Mouse (Mus musculus): ENCODE data around the gene Sf3b3.
"Not testable (repeated sequence)": the region's sequence is repeated elsewhere in the genome, so short reads cannot be mapped to it uniquely, and the experiment has no call there.

Sf3b3 gene

DNA sequence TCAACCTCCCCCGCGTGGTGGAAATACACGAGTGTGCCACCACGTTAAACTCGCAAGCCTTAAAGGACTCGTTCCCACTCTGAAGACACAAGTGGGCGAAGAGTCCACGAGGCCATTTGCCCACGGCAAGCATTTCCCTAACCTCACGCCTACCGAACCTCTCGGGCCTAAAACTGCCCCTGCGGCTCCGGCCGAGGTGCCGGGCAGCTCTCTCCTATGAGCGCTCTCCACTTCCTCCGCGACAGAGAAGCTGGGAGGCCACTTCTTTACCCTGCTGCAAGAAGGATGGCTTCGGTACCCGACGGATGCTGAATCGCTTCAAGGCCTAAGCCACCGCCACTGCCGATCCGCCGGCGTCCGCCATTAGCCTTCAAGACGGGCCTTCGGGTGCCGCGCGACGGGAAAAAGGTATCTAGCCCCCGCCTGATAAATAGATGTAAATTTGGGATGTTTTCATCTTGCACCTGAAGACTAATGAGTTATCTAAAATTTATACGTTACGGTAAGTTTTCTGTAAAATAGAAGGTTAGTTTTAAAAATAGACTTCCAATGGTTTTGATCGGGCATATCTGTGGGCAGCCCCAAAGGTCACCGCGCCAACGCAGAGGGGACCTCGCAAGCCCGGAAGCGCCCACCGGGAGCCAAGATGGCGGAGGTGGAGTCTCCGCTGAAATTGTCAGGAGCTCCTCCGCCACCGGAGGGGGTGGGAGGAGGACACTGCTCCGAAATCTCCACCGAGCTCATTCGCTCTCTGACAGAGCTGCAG, at the start of gene Sf3b3, which contains the start of gene Cog4:
Gene Sf3b3, minus strand, starts transcription at position 383 of the 766 bp plus-strand sequence.
Gene Cog4, plus strand, starts transcription at position 196 of the 766 bp plus-strand sequence.
- peak; percentile 89 to 90 for DNase-seq

DNA sequence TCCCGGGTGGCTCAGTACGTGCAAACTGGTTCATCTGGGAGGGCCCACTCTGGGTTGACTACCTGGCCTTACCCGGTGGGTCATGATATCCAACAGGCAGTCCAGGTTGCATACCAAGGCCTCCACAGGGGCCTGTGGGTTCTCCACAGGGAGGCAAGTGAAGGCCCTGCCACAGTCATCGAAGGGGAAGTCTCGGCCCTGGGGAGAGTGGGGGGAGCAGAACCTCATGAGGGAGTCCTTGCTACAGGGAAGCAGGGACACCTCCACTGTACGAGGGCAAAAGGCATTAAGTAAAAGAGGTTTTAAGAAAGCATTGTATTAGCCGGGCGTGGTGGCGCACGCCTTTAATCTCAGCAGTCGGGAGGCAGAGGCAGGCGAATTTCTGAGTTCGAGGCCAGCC, 49.2 kb upstream of the Sf3b3 start:
- no peak for DNase-seq

DNA sequence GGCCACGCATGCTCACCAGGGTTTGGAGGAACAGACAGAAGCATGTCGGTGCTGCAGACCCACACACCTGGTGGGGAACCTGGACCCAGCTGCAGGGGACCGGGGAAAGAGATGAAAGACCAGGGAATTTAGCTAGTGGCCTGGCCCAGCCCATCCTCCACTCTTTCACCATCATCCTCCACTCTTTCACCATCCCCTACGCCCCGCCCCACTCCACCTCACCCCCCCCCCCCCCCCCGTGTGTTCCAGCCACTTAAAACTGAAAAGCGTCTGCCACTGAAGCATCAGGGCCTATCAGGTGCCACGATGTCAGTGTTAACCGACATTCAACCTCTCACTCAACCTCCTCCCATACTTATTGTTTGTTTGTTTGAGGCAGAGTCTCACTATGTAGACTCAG, 48.7 kb upstream of the Sf3b3 start:
- no peak for DNase-seq

DNA sequence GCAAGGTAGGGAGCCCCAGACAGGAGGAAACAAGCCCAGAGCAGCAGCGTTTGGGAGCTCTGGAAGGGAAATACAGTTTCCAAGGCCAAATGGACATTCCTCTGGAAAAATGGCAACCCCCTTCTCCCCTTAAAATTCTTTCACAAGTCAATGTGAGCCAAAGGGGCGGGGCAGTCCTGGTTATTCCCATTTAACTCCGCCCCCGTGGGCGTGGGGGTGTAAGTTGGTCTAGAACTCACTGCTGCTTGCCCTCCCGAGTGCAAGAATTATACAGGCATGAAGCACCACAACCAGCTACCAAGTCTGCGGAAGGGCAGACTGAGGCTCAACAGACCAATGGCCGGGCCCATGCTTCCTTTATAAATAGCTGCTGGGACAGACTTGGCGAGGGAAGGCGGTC, 48.3 kb upstream of the Sf3b3 start:
- no peak for DNase-seq

DNA sequence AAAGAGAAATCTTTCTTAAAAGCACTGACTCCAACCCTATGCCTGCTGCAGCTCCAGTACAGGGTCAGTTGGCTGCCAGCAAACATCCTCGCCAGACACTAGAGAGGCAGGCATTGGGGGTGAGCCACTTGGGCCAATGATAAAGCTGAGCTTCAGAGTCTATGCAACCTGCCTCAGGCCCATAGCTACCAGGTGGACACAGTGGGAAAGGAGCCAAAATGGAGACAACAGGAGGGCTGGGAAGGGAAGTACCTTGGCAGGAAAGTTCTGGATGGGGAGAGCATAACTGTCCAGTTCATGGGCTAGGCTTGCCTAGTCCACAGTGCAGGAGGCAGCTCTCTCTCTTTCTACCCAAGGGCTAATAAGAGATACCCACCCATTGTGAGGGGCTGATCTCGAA, 46.3 kb upstream of the Sf3b3 start:
- DNase-seq: peak; percentile 68 to 71

DNA sequence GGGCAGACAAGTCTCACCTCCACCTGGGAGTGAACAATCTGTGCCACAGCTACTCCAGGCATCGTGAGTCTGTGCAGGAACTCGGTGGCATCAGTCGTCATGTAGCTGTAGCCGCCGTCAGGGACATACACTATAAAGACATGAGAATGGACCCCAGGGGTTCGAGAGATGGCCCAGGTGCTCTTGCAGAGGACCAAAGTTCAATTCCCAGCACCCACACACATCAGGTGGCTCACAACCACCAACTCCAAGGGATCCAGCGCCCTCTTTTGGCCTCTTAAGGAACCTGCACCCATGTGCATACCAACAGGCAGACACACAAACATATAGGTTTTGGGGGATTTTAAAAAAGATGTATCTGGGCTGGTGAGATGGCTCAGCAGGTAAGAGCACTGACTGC, 45.5 kb upstream of the Sf3b3 start:
- DNase-seq: no peak

DNA sequence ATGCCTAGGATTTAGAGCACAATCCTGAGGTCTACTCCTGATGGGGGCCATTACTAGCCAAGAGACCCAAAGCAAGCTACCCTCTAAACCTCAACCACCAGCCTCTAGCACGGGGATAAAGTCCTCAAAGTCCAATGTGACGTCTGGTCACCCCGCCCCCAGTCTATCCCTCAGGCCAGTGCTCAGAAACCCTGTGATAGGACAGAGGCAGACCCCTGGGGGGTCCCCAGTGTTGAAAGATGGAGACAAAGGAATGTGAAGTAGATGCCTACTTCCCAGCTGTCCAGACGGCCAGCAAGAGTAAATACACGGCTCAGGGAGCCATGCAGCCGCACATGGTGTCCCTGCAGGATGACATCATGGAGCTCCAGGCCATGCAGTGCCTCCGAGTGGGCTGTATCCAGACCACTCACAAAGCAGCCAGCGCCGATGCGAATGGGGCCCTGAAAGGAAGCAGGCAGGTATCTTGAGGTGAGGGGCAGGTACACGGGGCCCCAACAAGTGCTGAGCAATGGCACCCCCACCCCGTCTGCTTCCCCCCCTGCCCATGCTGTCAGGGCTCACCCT, 43.4 kb upstream of the Sf3b3 start:
- no peak for DNase-seq

DNA sequence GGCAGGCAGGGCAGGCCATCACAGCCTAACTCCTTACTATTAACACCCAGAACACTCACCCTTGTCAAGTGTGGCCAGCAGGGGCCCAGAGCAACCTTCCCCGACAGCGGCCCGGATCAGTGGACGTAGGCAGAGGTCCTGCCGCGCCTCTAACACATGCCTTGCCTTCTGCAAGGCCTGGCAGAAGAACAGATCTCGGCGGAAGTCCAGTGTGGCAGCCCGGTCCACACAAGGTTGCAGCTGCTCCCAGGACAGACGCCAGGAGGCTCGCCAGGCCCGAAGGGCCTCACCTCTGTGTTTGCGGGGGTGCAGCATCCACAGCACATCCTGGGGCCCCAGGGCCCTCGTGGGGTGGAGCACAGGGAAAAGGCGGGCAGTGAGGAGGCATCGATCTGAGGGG, 42.3 kb upstream of the Sf3b3 start:
- peak; percentile 79 to 81 for DNase-seq

DNA sequence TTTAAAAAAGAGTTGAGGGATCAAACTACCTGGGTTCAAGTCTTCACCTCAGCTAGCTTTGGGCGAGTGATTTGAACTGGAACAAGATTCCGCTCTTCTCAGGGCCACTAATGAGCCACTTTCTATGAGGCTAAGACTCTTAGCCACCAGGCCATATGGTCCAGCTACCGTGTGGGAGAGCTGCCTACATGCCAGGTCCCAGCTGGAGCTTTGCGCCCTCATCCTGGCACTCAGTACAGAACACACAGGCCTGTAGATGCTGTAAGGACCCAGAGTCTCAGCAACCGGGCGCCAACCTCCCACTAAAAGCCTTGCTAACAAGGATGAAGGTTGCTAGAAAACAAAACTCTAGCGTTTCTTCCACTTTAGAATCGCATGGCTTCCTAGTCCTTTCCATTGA, 41.9 kb upstream of the Sf3b3 start:
- peak; percentile 85 to 87 for DNase-seq

DNA sequence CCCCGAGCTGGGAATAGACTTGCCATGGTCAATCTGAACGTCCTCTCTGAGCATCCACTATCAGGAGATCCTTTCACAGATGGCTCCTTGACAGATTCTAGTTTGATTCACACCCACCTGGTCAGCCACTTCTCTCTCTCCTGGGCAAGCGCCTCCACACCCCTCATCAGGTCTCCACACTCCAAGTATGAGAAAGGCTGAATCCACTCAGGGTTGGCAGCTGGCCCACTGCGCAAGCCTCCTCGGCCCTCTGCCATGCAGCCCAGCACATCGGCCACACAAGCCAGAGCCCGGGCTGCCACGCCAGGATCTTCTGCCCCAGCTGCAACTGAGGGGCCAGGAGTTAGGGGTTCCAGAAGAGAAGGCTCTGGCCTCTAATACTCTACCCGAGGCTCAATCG, 41.0 kb upstream of the Sf3b3 start:
- peak; percentile 62 to 64 for DNase-seq

DNA sequence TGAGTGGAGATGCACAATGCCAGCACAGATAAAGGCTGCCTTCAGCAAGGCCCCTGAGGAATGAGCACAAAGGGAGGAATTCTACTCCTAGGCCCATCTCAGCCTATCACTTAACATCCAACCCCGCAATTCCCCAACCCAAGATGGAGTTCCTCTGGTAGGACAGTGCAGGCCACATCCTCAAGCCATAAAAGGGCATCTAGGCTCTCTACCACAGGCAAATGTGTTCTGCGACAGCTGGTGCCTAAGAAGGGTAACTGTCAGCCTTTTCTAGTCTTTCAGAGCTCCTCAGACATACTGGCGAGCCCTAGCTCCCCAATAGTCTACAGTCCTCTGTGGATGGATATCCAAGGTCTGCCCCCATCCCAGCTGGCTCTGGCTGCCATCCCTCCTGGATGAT, 40.0 kb upstream of the Sf3b3 start:
- no peak for DNase-seq

DNA sequence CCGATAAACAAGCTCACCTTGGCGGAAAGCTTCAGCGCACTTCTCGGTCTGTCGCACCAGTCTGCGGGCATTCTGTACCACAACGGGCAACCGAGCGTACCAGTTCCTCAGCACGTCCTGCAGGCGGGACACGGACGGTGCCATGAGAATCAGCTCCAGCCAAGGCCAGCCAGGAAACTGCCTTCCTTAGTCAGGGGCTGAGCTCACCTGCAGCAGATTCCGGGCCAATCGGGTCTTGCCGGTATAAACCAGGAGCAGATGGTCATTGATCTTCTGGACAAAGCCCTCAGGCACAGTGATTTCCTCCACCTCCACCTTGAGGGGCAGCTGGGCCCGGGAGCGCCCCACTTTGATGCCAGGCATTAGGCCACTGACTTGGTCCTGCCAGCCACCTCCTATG, 37.2 kb upstream of the Sf3b3 start:
- peak; percentile 68 to 69 for DNase-seq

DNA sequence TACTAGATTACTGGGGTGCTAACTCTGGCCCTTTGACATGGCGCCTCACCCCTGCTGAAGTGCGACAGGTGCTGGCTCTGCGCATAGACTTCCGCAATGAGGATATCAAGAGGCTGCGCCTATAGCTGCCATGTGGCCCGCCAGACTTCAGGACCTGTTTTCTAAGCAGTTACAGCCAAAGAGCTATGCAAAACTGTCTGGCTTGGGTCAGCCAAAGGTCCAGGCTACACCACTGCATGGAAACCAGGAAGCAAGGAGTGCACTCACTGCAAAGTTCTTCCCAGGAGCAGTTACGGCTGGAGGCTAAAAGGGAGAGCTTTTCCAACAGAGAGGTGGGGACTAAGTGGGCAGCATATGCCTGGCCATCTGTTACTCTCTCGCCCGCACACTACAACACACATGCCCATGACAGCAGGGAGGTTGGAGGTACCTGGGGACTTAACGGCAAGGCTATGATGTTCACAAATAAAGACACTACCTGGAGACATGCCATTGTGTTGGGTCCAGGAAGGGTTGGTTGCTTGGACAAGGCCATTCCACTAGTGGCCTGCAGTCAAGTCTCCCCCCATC, 35.2 kb upstream of the Sf3b3 start:
- peak; percentile 84 to 87 for DNase-seq

DNA sequence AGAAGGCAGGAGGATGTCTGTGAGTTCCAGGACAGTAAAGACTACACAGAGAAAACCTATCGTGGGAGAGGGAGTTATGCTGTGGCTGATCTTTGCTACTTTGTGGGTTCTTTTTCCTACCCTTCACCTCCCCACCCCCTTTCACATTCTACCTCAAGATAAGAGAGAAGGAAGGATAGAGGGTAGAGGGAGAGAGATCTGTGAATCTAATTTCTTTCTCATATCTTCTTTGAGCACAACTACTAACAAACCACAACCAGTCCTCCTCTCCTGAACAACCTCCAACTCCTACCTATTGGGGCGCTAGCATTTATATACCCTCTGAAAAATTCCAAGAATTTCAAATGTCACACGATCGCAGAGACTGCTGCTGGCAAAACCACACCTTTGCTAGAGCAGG, 31.3 kb upstream of the Sf3b3 start:
- DNase-seq: no peak

DNA sequence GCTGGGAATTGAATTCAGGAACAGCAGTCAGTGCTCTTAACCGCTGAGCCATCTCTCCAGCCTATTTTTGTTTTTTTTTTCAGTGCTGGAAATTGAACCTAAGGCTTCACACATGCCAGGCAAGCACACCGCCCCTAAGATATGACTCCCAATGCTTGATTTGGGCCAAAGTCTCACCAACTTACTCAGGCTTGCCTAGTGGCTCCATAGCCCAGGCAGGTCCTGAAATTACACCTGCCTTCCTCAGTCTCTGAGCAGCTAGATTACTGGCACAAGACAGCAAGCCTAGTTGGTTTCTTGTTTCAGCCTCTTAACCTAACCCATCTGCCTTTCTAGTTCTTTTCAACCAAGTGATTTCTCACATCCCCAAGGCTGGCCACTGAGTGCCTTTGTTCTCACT, 23.9 kb upstream of the Sf3b3 start:
- no peak for DNase-seq

DNA sequence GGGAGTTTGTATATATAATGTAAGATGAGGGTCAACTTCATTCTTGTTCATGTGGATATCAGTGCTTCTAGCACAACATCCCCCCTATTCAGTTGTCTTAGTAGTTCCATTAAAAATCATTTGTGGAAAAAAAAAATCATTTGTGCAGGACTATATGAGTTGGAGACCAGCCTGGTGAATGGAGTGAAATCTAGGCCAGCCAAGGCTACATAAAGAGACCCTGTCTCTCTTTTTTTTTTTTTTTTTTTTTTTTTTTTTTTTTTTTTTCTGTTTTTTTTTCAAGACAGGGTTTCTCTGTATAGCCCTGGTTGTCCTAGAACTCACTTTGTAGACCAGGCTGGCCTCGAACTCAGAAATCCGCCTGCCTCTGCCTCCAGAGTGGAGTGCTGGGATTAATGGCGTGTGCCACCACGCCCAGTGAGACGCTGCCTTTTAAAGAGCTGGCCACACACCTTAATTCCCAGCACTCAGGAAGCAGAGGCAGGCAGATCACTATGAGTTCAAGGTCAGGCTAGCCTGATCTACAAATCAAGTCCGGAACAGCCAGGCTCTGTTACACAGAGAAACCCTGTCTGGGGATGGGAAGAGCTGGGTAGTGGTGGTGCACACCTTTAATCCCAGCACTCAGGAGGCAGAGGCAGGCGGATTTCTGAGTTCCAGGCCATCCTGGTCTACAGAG, 14.9 kb upstream of the Sf3b3 start:
- DNase-seq: not testable (repeated sequence)

DNA sequence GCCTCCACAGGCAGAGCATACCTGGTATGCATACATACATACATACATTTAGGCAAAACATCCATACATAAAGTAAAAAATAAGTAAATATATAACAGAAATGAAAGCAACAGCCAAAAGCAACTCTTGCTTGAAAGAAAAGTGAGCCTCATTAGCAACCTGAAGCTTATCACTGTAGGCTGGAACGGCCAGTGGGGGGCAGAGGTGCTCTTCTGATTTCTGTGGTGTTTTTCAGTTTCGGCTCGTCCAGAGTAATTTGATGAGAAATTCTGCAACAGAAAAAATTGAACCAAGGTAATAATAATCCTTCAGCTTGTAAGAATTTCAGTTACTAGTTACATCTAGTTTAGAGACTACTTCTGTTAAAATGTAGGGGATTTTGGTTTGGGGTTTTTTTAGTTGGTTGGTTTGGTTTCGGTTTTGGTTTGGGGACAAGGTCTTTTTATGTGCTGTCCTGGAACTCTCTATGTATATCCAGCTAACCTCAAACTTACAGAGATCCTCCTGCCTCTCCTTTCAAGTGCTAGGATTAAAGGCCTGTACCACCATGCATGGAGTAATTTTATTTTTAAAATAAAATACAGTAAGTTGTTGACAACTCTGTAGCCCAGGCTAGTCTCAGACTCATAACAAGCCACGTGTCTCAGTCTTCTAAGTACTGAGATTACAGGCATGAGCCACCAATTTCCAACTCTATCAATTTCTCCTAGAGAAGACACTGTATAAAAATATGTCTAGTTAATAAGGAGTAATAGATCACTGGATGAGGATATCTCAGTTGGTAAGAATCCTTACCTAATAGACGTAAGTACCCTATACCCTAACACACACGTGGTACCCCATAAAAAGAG, 13.3 kb upstream of the Sf3b3 start:
- peak; percentile 39 to 48 for DNase-seq

DNA sequence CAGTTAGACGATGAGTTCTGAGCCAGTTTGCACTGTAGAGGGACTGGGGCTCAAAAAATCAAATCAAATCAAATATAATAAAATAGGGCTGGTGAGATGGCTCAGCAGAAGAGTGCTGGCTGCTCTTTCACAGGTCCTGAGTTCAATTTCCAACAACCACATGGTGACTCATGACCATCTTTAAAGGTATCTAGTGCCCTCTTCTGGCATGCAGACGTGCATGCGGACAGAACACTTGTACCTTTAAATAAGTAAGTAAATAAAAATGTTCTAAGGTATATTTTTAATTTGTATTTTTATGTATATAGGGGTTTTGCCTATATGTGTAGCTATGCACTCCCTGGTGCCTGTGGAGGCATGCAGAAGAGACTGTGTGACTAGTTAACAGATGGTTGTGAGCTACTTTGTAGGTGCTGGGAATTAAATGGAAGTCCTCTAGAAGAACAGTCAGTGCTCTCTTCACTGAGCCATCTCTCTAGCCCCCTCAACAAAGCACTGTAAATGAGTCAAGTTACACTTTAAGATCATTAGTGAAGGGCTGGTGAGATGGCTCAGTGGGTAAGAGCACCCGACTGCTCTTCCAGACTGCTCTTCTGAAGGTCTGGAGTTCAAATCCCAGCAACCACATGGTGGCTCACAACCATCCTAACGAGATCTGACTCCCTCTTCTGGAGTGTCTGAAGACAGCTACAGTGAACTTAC, 10.3 kb upstream of the Sf3b3 start:
- no peak for DNase-seq

DNA sequence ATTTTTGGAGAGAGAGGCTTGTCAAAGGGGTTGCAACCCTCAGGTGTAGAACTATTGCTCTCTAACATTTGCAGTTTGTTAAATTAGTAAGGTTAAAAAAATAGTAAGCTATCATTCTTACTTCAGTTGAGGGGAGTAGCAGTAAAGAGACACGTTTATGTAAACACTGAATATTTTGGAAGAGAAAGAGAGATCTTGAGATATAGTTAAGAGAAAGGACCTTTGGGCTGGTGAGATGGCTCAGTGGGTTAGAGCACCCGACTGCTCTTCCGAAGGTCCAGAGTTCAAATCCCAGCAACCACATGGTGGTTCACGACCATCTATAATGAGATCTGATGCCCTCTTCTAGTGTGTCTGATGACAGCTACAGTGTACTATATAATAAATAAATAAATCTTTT, 9.5 kb upstream of the Sf3b3 start:
- not testable (repeated sequence) for DNase-seq

DNA sequence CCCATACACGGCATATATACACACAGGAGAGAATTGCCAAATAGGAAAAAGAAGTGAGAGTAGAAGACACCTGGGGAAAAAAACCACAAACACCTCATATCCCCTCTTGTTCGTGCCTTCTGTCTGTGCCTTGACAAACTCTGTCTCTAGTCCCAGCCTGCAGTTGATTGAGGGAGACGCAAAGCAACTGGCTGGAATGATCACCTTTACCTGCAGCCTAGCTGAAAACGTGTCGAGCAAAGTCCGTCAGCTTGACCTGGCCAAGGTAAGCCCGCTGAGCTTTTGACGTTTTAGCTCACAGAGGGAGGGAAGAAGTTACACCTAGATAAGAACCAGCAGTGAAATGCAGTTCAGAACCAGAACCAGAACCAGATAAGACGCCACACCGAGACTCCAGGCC, 4.6 kb upstream of the Sf3b3 start:
- no peak for DNase-seq

DNA sequence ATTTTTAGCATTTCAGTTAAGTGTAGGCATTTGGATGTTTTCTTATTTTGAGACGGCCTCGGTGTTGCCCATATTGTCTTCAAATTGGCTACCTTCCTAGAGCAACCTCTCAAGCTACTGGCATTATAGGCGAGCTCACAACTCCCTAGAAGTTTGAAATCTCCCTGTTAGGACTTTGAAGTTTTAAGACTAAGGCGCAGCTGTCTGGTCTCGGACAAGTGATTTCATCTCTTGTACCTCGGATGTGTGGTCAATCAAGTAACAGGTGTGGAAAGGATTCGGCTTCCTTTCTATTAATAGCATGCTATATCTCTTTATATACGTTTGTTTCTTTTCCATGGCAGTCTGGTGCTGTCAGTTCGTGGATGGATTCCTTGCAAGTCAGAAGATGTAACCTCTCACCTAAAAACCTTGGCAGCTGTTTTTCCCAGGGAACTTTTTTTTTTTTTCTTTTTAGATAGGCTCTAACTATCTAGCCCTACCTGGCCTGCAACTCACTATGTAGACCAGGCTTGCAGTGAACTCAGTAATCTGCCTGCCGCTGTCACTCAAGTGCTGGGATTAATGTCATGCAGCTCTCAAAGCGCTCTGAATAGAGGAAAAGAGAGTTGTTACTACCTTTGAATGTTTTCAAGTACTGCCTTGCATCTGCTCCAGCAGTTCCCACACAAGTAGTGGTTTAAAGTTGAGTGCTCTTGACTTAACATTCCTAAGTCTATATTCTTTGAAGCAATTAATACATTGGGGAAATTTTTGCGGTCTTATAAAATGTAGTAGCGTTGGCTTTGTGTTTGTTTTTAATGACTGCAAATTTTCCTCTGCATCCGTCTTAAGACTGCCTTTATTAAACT, 1.3 kb upstream of the Sf3b3 start:
- no peak for DNase-seq

Data from cerebellum, postnatal 36 days (tissue).